Mouse (Mus musculus): ENCODE measurements around the gene Epha2. TPM values are rescaled to one million over a fixed set of nuclear protein-coding genes. Genes with fewer than 3 reads are reported as not detected.

Epha2 gene
- polyA plus RNA-seq, 1 experiment from 2014 or later: 7.6 TPM

GRCm38 (mm10) chr4:141325636-141326035 is 24.6 kb downstream of the Epha2 start:
- ATAC-seq: no peak
- H3K9ac ChIP-seq (ENCODE audit: low read depth, low read length): no peak overlapping the region
- peak overlapping the region; percentile 3 for H3K27ac ChIP-seq (ENCODE audit: low read length)
- no peak overlapping the region for H3K4me3 ChIP-seq (ENCODE audit: low read length)
- peaks cover 29% of the 10 kb centered on the region for H3K4me1 ChIP-seq (ENCODE audit: control insufficient read depth, insufficient read depth, low read length)
- WGBS: 57% methylated on average over 15 of the region's 15 CpGs
- H3K4me2 ChIP-seq (ENCODE audit: low read depth, low read length): no peak overlapping the region
- no peaks in the 10 kb centered on the region for H3K9me3 ChIP-seq (ENCODE audit: control insufficient read depth, low read length)
- H3K36me3 ChIP-seq (ENCODE audit: control insufficient read depth, insufficient read depth, low read length): peaks cover 15% of the 10 kb centered on the region; the same call in 1 of the 2 replicates
- H3K27me3 ChIP-seq (replicated peaks; ENCODE audit: control insufficient read depth, insufficient read depth, low read length): no peaks in the 10 kb centered on the region

- H3K27me3 ChIP-seq (replicated peaks; ENCODE audit: control insufficient read depth, insufficient read depth, low read length): no peaks in the 10 kb centered on the region
- no peak for ATAC-seq
- H3K4me1 ChIP-seq (ENCODE audit: control insufficient read depth, insufficient read depth, low read length): peaks cover 29% of the 10 kb centered on the region
- WGBS: 79% methylated on average over 4 of the region's 4 CpGs
- no peak overlapping the region for H3K4me3 ChIP-seq (ENCODE audit: low read length)
- no peak overlapping the region for H3K4me2 ChIP-seq (ENCODE audit: low read depth, low read length)
- no peak overlapping the region for H3K27ac ChIP-seq (ENCODE audit: low read length)
- H3K9me3 ChIP-seq (ENCODE audit: control insufficient read depth, low read length): no peaks in the 10 kb centered on the region
- H3K9ac ChIP-seq (ENCODE audit: low read depth, low read length): no peak overlapping the region
- H3K36me3 ChIP-seq (ENCODE audit: control insufficient read depth, insufficient read depth, low read length): peaks cover 12% of the 10 kb centered on the region; the same call in 1 of the 2 replicates
Observed at GRCm38 (mm10) chr4:141327075-141327474, 26.0 kb downstream of the Epha2 start.

- Histone ChIP-seq H3K36me3 (ENCODE audit: control insufficient read depth, insufficient read depth, low read length) (peaks cover 6% of the 10 kb centered on the region; the same call in 1 of the 2 replicates), H3K4me2 (ENCODE audit: low read depth, low read length) (no peak overlapping the region), H3K27ac (ENCODE audit: low read length) (no peak overlapping the region), H3K27me3 (replicated peaks; ENCODE audit: control insufficient read depth, insufficient read depth, low read length) (no peaks in the 10 kb centered on the region), H3K9me3 (ENCODE audit: control insufficient read depth, low read length) (no peaks in the 10 kb centered on the region), H3K9ac (ENCODE audit: low read depth, low read length) (no peak overlapping the region), H3K4me3 (ENCODE audit: low read length) (no peak overlapping the region), H3K4me1 (ENCODE audit: control insufficient read depth, insufficient read depth, low read length) (peaks cover 34% of the 10 kb centered on the region)
- WGBS: 79% methylated on average over 9 of the region's 9 CpGs
- ATAC-seq: peak; percentile 57; the same call in 1 of the 2 replicates
Observed at GRCm38 (mm10) chr4:141328742-141329141, 27.7 kb downstream of the Epha2 start.

GRCm38 (mm10) chr4:141329968-141330367 is 28.9 kb downstream of the Epha2 start:
- no peak overlapping the region for H3K4me3 ChIP-seq (ENCODE audit: low read length)
- H3K36me3 ChIP-seq (ENCODE audit: control insufficient read depth, insufficient read depth, low read length): no peaks in the 10 kb centered on the region
- H3K9ac ChIP-seq (ENCODE audit: low read depth, low read length): no peak overlapping the region
- no peaks in the 10 kb centered on the region for H3K9me3 ChIP-seq (ENCODE audit: control insufficient read depth, low read length)
- 56% methylated on average over 12 of the region's 12 CpGs for WGBS
- peaks cover 34% of the 10 kb centered on the region for H3K4me1 ChIP-seq (ENCODE audit: control insufficient read depth, insufficient read depth, low read length)
- H3K4me2 ChIP-seq (ENCODE audit: low read depth, low read length): no peak overlapping the region
- no peak for ATAC-seq
- no peak overlapping the region for H3K27ac ChIP-seq (ENCODE audit: low read length)
- no peaks in the 10 kb centered on the region for H3K27me3 ChIP-seq (replicated peaks; ENCODE audit: control insufficient read depth, insufficient read depth, low read length)

GRCm38 (mm10) chr4:141331446-141331845 is 30.4 kb downstream of the Epha2 start:
- no peak overlapping the region for H3K4me3 ChIP-seq (ENCODE audit: low read length)
- H3K27ac ChIP-seq (ENCODE audit: low read length): no peak overlapping the region
- no peaks in the 10 kb centered on the region for H3K36me3 ChIP-seq (ENCODE audit: control insufficient read depth, insufficient read depth, low read length)
- ATAC-seq: no peak
- peaks cover 19% of the 10 kb centered on the region for H3K4me1 ChIP-seq (ENCODE audit: control insufficient read depth, insufficient read depth, low read length)
- no peaks in the 10 kb centered on the region for H3K27me3 ChIP-seq (replicated peaks; ENCODE audit: control insufficient read depth, insufficient read depth, low read length)
- WGBS: 90% methylated on average over 2 of the region's 2 CpGs
- H3K9ac ChIP-seq (ENCODE audit: low read depth, low read length): no peak overlapping the region
- no peaks in the 10 kb centered on the region for H3K9me3 ChIP-seq (ENCODE audit: control insufficient read depth, low read length)
- no peak overlapping the region for H3K4me2 ChIP-seq (ENCODE audit: low read depth, low read length)

- no peak overlapping the region for H3K4me2 ChIP-seq (ENCODE audit: low read depth, low read length)
- no peaks in the 10 kb centered on the region for H3K36me3 ChIP-seq (ENCODE audit: control insufficient read depth, insufficient read depth, low read length)
- no peaks in the 10 kb centered on the region for H3K27me3 ChIP-seq (replicated peaks; ENCODE audit: control insufficient read depth, insufficient read depth, low read length)
- H3K4me1 ChIP-seq (ENCODE audit: control insufficient read depth, insufficient read depth, low read length): peaks cover 15% of the 10 kb centered on the region
- H3K9ac ChIP-seq (ENCODE audit: low read depth, low read length): no peak overlapping the region
- H3K27ac ChIP-seq (ENCODE audit: low read length): no peak overlapping the region
- H3K9me3 ChIP-seq (ENCODE audit: control insufficient read depth, low read length): no peaks in the 10 kb centered on the region
- WGBS: 82% methylated on average over 7 of the region's 7 CpGs
- no peak for ATAC-seq
- H3K4me3 ChIP-seq (ENCODE audit: low read length): no peak overlapping the region
Observed at GRCm38 (mm10) chr4:141332258-141332657, 31.2 kb downstream of the Epha2 start.

- 58% methylated on average over 5 of the region's 5 CpGs for WGBS
- no peak for ATAC-seq
- H3K9ac ChIP-seq (ENCODE audit: low read depth, low read length): 0 out of 2 replicates have a peak overlapping the region, but pooled peaks have one; percentile 11
Observed at GRCm38 (mm10) chr4:141334695-141335094, 33.7 kb downstream of the Epha2 start.

GRCm38 (mm10) chr4:141335263-141335796 is 34.3 kb downstream of the Epha2 start:
- no peak overlapping the region for H3K27ac ChIP-seq (ENCODE audit: low read length)
- H3K4me1 ChIP-seq (ENCODE audit: control insufficient read depth, insufficient read depth, low read length): peaks cover 24% of the 10 kb centered on the region
- WGBS: 29% methylated on average over 3 of the region's 3 CpGs
- no peaks in the 10 kb centered on the region for H3K36me3 ChIP-seq (ENCODE audit: control insufficient read depth, insufficient read depth, low read length)
- H3K27me3 ChIP-seq (replicated peaks; ENCODE audit: control insufficient read depth, insufficient read depth, low read length): no peaks in the 10 kb centered on the region
- H3K4me3 ChIP-seq (ENCODE audit: low read length): no peak overlapping the region
- H3K4me2 ChIP-seq (ENCODE audit: low read depth, low read length): no peak overlapping the region
- no peak; the same call in 1 of the 2 replicates for ATAC-seq
- H3K9ac ChIP-seq (ENCODE audit: low read depth, low read length): no peak overlapping the region
- H3K9me3 ChIP-seq (ENCODE audit: control insufficient read depth, low read length): no peaks in the 10 kb centered on the region

More at GRCm38 (mm10) chr4:141334695-141335094, 33.7 kb downstream of the Epha2 start:
- no peak overlapping the region for H3K4me2 ChIP-seq (ENCODE audit: low read depth, low read length)
- H3K36me3 ChIP-seq (ENCODE audit: control insufficient read depth, insufficient read depth, low read length): no peaks in the 10 kb centered on the region
- H3K4me3 ChIP-seq (ENCODE audit: low read length): no peak overlapping the region
- H3K4me1 ChIP-seq (ENCODE audit: control insufficient read depth, insufficient read depth, low read length): peaks cover 23% of the 10 kb centered on the region
- H3K27me3 ChIP-seq (replicated peaks; ENCODE audit: control insufficient read depth, insufficient read depth, low read length): no peaks in the 10 kb centered on the region
- 0 out of 2 replicates have a peak overlapping the region, but pooled peaks have one; percentile 27 for H3K27ac ChIP-seq (ENCODE audit: low read length)
- H3K9me3 ChIP-seq (ENCODE audit: control insufficient read depth, low read length): no peaks in the 10 kb centered on the region

- Histone ChIP-seq H3K4me2 (ENCODE audit: low read depth, low read length) (no peak overlapping the region), H3K27ac (ENCODE audit: low read length) (no peak overlapping the region), H3K4me1 (ENCODE audit: control insufficient read depth, insufficient read depth, low read length) (peaks cover 26% of the 10 kb centered on the region), H3K4me3 (ENCODE audit: low read length) (no peak overlapping the region), H3K9me3 (ENCODE audit: control insufficient read depth, low read length) (no peaks in the 10 kb centered on the region), H3K27me3 (replicated peaks; ENCODE audit: control insufficient read depth, insufficient read depth, low read length) (no peaks in the 10 kb centered on the region), H3K36me3 (ENCODE audit: control insufficient read depth, insufficient read depth, low read length) (no peaks in the 10 kb centered on the region), H3K9ac (ENCODE audit: low read depth, low read length) (no peak overlapping the region)
- no peak for ATAC-seq
- WGBS: 66% methylated on average over 6 of the region's 6 CpGs
Observed at GRCm38 (mm10) chr4:141336196-141336595, 35.2 kb downstream of the Epha2 start.

GRCm38 (mm10) chr4:141337986-141338385 is 36.9 kb downstream of the Epha2 start:
- Histone ChIP-seq H3K9me3 (ENCODE audit: control insufficient read depth, low read length) (no peaks in the 10 kb centered on the region), H3K27ac (ENCODE audit: low read length) (peak overlapping the region; percentile 21; the same call in 1 of the 2 replicates), H3K4me3 (ENCODE audit: low read length) (no peak overlapping the region), H3K4me2 (ENCODE audit: low read depth, low read length) (0 out of 2 replicates have a peak overlapping the region, but pooled peaks have one; percentile 17), H3K4me1 (ENCODE audit: control insufficient read depth, insufficient read depth, low read length) (peaks cover 26% of the 10 kb centered on the region), H3K27me3 (replicated peaks; ENCODE audit: control insufficient read depth, insufficient read depth, low read length) (no peaks in the 10 kb centered on the region), H3K36me3 (ENCODE audit: control insufficient read depth, insufficient read depth, low read length) (no peaks in the 10 kb centered on the region), H3K9ac (ENCODE audit: low read depth, low read length) (peak overlapping the region; percentile 47)
- ATAC-seq: peak; percentile 46
- 20% methylated on average over 6 of the region's 6 CpGs for WGBS
